Mouse (Mus musculus): ENCODE data around the gene Igdcc4. TPM values are rescaled to one million over a fixed set of nuclear protein-coding genes. Genes with fewer than 3 reads are reported as not detected.
A peak's percentile ranks its signal among the peaks of the same experiment; 100 is the strongest.

Igdcc4 gene
- polyA plus RNA-seq, 1 experiment = 42.1 TPM

DNA sequence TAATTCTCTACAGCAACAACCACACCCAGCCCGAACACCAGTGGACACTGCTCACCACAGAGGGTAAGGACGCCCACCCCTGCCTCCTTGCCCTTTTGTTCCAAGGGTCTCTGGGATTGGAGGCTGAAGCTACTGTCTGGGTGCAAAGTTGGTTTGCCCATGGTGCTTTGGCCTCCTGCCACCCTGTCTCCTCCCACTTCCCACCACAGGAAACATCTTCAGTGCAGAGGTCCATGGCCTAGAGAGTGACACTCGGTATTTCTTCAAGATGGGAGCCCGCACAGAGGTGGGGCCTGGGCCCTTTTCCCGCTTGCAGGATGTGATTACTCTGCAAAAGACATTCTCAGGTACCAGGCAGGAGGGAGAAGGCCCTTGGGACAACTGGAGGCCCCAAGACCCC is 30.4 kb downstream of the Igdcc4 start:
- no peaks in the 10 kb centered on the region for H3K4me1 ChIP-seq (ENCODE audit: control insufficient read depth, insufficient read depth, low read length)
- no peak overlapping the region for H3K4me3 ChIP-seq (ENCODE audit: insufficient read depth, low read length)
- TF ChIP-seq CTCF (IDR thresholded peaks at IDR 0.05; ENCODE audit: borderline replicate concordance, insufficient read depth, low read length) (no peak), POLR2A (IDR thresholded peaks at IDR 0.05; ENCODE audit: low read depth, low read length) (no peak)
- no peak overlapping the region for H3K27ac ChIP-seq (ENCODE audit: insufficient read depth, low read length)

DNA sequence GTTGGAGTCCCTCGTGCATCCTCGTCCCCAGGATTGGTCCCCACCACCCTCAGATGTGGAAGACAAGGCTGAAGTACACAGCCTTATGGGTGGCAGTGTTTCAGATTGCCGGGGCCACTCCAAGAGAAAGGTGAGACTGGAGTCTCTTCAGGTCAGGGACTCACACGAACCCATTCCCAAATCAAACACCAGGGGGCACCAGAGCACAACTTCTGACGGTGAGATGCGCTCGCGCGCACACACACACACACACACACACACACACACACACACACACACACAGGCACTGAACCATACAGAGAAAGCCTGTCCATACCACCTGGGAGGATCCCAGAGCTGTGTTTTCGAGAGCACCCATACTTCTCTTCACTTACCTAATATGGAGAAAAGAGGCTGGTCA is 32.5 kb downstream of the Igdcc4 start:
- Histone ChIP-seq H3K27ac (ENCODE audit: insufficient read depth, low read length) (no peak overlapping the region), H3K4me3 (ENCODE audit: insufficient read depth, low read length) (no peak overlapping the region), H3K4me1 (ENCODE audit: control insufficient read depth, insufficient read depth, low read length) (no peaks in the 10 kb centered on the region)
- TF ChIP-seq CTCF (IDR thresholded peaks at IDR 0.05; ENCODE audit: borderline replicate concordance, insufficient read depth, low read length) = peak; percentile 69; the same call in 1 of the 2 replicates
- TF ChIP-seq POLR2A (IDR thresholded peaks at IDR 0.05; ENCODE audit: low read depth, low read length) = no peak

DNA sequence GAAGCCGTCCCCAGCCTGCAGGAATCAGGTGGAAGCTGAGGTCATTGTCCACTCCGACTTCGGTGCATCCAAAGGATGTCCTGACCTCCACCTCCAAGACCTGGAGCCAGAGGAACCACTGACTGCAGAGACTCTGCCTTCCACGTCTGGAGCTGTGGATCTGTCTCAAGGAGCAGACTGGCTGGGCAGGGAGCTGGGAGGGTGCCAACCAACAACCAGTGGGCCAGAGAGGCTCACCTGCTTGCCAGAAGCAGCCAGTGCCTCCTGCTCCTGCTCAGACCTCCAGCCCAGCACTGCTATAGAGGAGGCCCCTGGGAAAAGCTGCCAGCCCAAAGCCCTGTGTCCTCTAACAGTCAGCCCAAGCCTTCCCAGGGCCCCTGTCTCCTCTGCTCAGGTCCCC is 33.8 kb downstream of the Igdcc4 start:
- Histone ChIP-seq H3K4me3 (ENCODE audit: insufficient read depth, low read length) (no peak overlapping the region), H3K27ac (ENCODE audit: insufficient read depth, low read length) (no peak overlapping the region), H3K4me1 (ENCODE audit: control insufficient read depth, insufficient read depth, low read length) (no peaks in the 10 kb centered on the region)
- TF ChIP-seq CTCF (IDR thresholded peaks at IDR 0.05; ENCODE audit: borderline replicate concordance, insufficient read depth, low read length) (no peak), POLR2A (IDR thresholded peaks at IDR 0.05; ENCODE audit: low read depth, low read length) (no peak)

DNA sequence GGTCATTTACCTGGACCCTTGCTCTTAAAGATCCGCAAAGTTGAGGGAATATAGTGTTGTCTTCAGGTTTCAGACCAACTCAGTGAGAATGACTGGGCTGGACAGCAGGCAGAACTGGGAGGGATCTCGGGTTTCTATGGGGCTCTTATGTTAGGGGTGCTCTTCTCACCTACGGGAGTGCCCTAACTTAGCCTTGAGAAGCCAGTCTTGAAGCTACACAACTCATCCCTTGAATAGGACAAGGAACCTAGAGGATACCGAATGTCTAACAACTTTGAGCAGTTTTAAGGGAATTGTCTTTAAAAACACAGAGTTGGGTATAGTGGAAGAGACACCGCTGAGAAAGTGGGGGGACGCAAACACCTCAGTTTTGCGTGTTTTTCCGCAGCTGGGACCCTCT is 39.2 kb downstream of the Igdcc4 start:
- 0 out of 2 replicates have a peak, but pooled peaks cover 3% of the 10 kb centered on the region for H3K4me1 ChIP-seq (ENCODE audit: control insufficient read depth, insufficient read depth, low read length)
- TF ChIP-seq CTCF (IDR thresholded peaks at IDR 0.05; ENCODE audit: borderline replicate concordance, insufficient read depth, low read length) (no peak), POLR2A (IDR thresholded peaks at IDR 0.05; ENCODE audit: low read depth, low read length) (no peak)
- no peak overlapping the region for H3K27ac ChIP-seq (ENCODE audit: insufficient read depth, low read length)
- peak overlapping the region; percentile 13 for H3K4me3 ChIP-seq (ENCODE audit: insufficient read depth, low read length)

DNA sequence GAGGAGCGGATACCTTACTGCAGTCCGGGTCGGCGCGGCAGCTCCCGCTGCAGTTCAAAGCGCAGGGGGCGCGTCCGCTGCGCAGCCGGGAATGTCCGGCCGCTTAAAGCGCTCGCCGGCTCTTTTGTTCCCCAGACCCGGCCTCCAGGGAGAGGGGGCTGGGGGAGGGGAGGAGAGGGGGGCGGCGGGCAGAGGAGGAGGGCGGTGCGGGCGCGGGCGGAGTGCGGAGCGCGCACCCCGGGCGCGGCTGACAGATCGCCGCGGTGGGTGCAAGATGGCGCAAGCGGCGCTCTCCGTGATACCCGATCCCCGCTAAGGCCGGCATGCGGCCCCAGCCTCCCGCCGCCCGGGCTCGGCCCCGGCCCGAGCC is 39.6 kb downstream of the Igdcc4 start, which contains the start of gene Igdcc3:
Gene Igdcc3 (plus strand): TSS at position 254 of the 370 bp plus-strand sequence.
- H3K27ac ChIP-seq (ENCODE audit: insufficient read depth, low read length) = no peak within 1 kb of the TSS

DNA sequence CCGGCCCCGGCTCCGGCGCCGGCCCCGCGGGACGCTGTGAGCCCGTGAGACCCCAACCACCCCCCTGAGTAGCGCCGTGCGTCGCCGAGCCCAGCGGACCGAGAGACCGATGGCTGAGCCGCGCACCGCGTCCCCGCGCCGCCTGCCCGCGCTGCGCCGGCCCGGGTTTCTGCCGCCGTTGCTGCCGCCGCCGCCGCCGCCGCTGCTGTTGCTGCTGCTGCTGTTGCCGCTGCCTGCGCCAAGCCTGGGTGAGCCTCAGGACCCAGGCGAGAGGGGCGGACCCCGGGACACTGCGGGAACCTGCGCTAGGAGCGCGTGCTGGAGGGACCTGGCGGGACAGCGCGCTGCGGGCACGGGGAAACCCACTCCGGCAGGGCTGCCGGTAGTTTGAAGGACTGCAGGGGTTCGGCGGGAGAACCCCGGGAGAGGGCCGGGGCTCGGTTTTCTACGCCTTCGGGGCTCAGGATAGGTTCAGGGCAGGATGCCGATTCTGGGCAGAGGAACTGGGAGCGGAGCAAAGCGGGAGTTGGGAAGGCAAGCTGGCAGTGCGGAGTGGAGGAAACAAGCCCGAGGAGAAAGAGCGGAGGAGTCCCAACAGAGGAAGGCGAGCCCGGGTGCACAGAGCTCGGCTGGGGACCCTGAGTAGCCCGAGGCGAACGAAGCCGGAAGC is 40.2 kb downstream of the Igdcc4 start:
- no peak for TF ChIP-seq CTCF (IDR thresholded peaks at IDR 0.05; ENCODE audit: borderline replicate concordance, insufficient read depth, low read length)
- no peak for TF ChIP-seq POLR2A (IDR thresholded peaks at IDR 0.05; ENCODE audit: low read depth, low read length)
- peak overlapping the region; percentile 50 for H3K4me3 ChIP-seq (ENCODE audit: insufficient read depth, low read length)
- H3K27ac ChIP-seq (ENCODE audit: insufficient read depth, low read length) = no peak overlapping the region
- H3K4me1 ChIP-seq (ENCODE audit: control insufficient read depth, insufficient read depth, low read length) = 0 out of 2 replicates have a peak, but pooled peaks cover 3% of the 10 kb centered on the region

More for the DNA sequence above, 39.6 kb downstream of the Igdcc4 start, which contains the start of gene Igdcc3:
- TF ChIP-seq CTCF (IDR thresholded peaks at IDR 0.05; ENCODE audit: borderline replicate concordance, insufficient read depth, low read length) = no peak
- TF ChIP-seq POLR2A (IDR thresholded peaks at IDR 0.05; ENCODE audit: low read depth, low read length) = no peak
- Histone ChIP-seq H3K4me3 (ENCODE audit: insufficient read depth, low read length) (peak within 1 kb of the TSS; percentile 50), H3K4me1 (ENCODE audit: control insufficient read depth, insufficient read depth, low read length) (0 out of 2 replicates have a peak, but pooled peaks cover 3% of the 10 kb centered on the region)

DNA sequence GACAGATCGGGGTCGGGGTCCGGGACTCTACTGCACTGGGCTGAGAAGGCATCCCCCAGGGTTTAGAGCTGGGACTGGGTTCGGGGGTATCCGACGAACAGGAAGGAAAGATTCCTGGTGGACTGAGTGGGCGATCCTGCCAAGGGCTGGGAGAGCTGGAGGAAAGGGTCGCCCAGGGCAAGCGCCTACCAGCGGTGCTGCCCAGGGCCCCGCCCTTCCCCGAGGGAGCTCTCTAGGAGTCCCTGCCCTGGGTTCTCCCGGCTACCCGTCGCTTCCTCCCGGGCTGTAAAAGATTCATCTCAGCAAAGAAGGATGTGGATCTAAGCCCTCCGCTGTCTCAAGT is 40.7 kb downstream of the Igdcc4 start:
- 0 out of 2 replicates have a peak, but pooled peaks cover 3% of the 10 kb centered on the region for H3K4me1 ChIP-seq (ENCODE audit: control insufficient read depth, insufficient read depth, low read length)
- H3K4me3 ChIP-seq (ENCODE audit: insufficient read depth, low read length) = peak overlapping the region; percentile 50
- TF ChIP-seq POLR2A (IDR thresholded peaks at IDR 0.05; ENCODE audit: low read depth, low read length) (no peak), CTCF (IDR thresholded peaks at IDR 0.05; ENCODE audit: borderline replicate concordance, insufficient read depth, low read length) (no peak)
- no peak overlapping the region for H3K27ac ChIP-seq (ENCODE audit: insufficient read depth, low read length)

DNA sequence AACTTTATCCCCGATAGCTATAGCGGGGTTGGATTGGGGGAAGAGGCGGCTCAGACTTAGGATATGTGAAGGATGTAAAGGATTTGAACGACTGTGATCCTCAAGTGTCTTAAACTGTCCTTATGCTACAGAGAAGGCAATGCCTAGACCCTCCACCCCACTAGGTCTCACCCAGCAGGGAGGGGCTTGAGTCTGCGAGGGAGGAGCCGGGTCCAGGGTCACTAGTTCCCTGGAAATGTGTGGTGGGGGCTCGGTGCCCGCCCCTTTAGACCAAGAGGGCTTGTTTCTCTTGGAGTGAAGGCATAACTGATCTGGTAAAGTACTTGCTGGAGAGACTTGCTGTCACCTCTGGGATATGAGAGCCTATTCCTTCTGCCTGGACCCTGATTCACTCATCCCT is 41.1 kb downstream of the Igdcc4 start:
- peak overlapping the region; percentile 50; the same call in 1 of the 2 replicates for H3K4me3 ChIP-seq (ENCODE audit: insufficient read depth, low read length)
- H3K27ac ChIP-seq (ENCODE audit: insufficient read depth, low read length) = no peak overlapping the region
- H3K4me1 ChIP-seq (ENCODE audit: control insufficient read depth, insufficient read depth, low read length) = 0 out of 2 replicates have a peak, but pooled peaks cover 3% of the 10 kb centered on the region
- TF ChIP-seq POLR2A (IDR thresholded peaks at IDR 0.05; ENCODE audit: low read depth, low read length) (no peak), CTCF (IDR thresholded peaks at IDR 0.05; ENCODE audit: borderline replicate concordance, insufficient read depth, low read length) (no peak)

DNA sequence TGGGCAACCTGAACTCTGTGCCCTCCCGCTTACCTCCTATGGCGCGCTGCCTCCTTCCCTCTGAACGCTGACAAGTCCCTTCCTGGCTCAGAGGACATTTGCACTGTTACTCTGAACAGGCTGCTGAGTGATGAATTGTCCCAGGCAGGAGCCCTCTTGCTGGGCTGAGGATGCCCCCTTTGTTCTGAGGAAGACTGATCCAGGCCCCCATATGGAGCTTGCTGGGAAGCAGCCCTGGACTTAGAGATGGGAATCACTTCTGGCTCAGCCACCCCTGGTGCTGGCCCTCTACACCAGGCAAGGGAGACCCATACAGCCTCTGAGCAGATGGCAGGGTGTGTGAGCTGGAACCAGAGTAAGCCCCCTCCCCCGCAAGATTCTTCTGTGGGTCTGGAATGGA is 44.7 kb downstream of the Igdcc4 start:
- H3K4me3 ChIP-seq (ENCODE audit: insufficient read depth, low read length) = no peak overlapping the region
- no peak overlapping the region for H3K27ac ChIP-seq (ENCODE audit: insufficient read depth, low read length)
- TF ChIP-seq POLR2A (IDR thresholded peaks at IDR 0.05; ENCODE audit: low read depth, low read length) (no peak), CTCF (IDR thresholded peaks at IDR 0.05; ENCODE audit: borderline replicate concordance, insufficient read depth, low read length) (no peak)
- 0 out of 2 replicates have a peak, but pooled peaks cover 3% of the 10 kb centered on the region for H3K4me1 ChIP-seq (ENCODE audit: control insufficient read depth, insufficient read depth, low read length)

DNA sequence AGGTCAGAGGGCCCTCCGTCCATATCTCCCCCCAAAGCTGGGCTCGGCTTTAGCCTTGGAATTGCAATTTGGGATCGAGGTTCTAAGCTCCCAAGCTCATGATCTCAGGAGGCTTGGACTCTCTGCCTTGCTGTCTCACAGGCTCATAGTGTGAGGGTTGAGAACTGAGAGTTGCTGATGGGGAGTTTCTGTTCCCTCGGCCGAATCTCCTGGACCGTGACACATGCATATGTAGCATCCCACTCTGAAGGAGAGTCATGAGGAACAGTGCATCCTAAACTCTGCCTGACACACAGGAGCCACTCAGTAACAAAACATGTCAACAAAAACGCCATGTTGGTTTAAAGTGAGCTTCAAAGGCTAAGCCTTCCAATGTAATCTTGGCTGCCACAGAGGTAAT is 47.2 kb downstream of the Igdcc4 start:
- Histone ChIP-seq H3K4me3 (ENCODE audit: insufficient read depth, low read length) (no peak overlapping the region), H3K4me1 (ENCODE audit: control insufficient read depth, insufficient read depth, low read length) (no peaks in the 10 kb centered on the region), H3K27ac (ENCODE audit: insufficient read depth, low read length) (no peak overlapping the region)
- TF ChIP-seq POLR2A (IDR thresholded peaks at IDR 0.05; ENCODE audit: low read depth, low read length) (no peak), CTCF (IDR thresholded peaks at IDR 0.05; ENCODE audit: borderline replicate concordance, insufficient read depth, low read length) (no peak)
